Comparison of ENCODE assay signal across 24 mouse cellular contexts in the genomic region with DNA sequence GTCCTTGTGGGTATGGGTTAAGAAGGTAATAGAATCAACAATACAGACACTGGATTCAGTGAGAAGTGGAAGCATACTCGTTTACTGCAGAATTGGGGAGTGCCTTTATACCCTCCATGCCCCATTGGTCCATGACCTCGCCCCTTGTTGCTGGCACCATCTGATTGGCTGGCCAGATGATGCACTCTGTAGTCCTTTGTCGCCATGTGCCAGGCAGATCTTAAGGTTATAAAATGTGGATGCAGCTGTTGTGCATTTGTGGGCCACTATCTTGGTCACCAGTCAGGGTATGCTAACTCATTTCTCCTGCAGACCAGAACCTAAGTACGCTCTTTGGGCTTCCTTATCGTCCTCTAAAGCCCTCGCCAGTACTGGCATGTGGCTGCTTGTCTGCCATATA.
"Had no signal": no experiment of that assay in that cellular context is flagged by ENCODE, and none has a peak within 500 bp of the region (broad histone marks: within the 10 kb centered on the region; RNA-seq: fewer than 3 reads in every experiment).

No protein-coding gene starts in this region.

- H3K4me1 ChIP-seq: heart, embryonic 13.5 days; heart, embryonic 15.5 days; hindbrain, embryonic 13.5 days; limb, embryonic 13.5 days; limb, embryonic 15.5 days had no signal

- DNase-seq: forebrain, postnatal 0 days; gastrocnemius, postnatal 14 days; gastrocnemius, postnatal 36 days; heart, adult 11 months; heart, adult 2 months; heart, postnatal 14 days; heart, postnatal 36 days; kidney, adult 11 months; kidney, adult 2 months; kidney, adult 9 months; kidney, postnatal 14 days; kidney, postnatal 36 days; layer of hippocampus, adult 9-11 months; layer of hippocampus, postnatal 36 days; left cerebral cortex, postnatal 4 days had no signal

- H3K9me3 ChIP-seq: heart, embryonic 13.5 days; heart, embryonic 15.5 days; hindbrain, embryonic 13.5 days; limb, embryonic 13.5 days; limb, embryonic 15.5 days had no signal

- H3K27me3 ChIP-seq: heart, embryonic 13.5 days; heart, embryonic 15.5 days; hindbrain, embryonic 13.5 days; limb, embryonic 13.5 days; limb, embryonic 15.5 days had no signal

- H3K36me3 ChIP-seq: heart, embryonic 13.5 days; heart, embryonic 15.5 days; hindbrain, embryonic 13.5 days; limb, embryonic 13.5 days; limb, embryonic 15.5 days had no signal

- H3K4me3 ChIP-seq: heart, adult 2 months; heart, embryonic 13.5 days; heart, embryonic 15.5 days; hindbrain, embryonic 13.5 days; limb, embryonic 13.5 days; limb, embryonic 15.5 days had no signal

- H3K4me2 ChIP-seq: heart, embryonic 11.5 days; heart, embryonic 13.5 days; heart, embryonic 15.5 days; hindbrain, embryonic 13.5 days; limb, embryonic 13.5 days; limb, embryonic 15.5 days had no signal

- ATAC-seq: forebrain, postnatal 0 days; hindbrain, postnatal 0 days; intestine, embryonic 16.5 days had no signal

- H3K27ac ChIP-seq: heart, adult 2 months; heart, embryonic 13.5 days; heart, embryonic 15.5 days; hindbrain, embryonic 13.5 days; hindbrain, postnatal 0 days; kidney, postnatal 0 days; limb, embryonic 13.5 days; limb, embryonic 15.5 days had no signal

- H3K9ac ChIP-seq: forebrain, postnatal 0 days; heart, embryonic 13.5 days; heart, embryonic 15.5 days; hindbrain, embryonic 13.5 days; limb, embryonic 13.5 days; limb, embryonic 15.5 days had no signal
